Mouse (Mus musculus): ENCODE results near the gene Rrp9. TPM values are rescaled to one million over a fixed set of nuclear protein-coding genes. Genes with fewer than 3 reads are reported as not detected.
A peak's percentile ranks its signal among the peaks of the same experiment; 100 is the strongest.

Rrp9 gene
- 40.8 and 42.6 TPM in 2 replicates for polyA plus RNA-seq (2015; fragmentation: Nextera tagmentation; extraction: Ambion mirVana)

- peaks cover 40% of the 10 kb centered on the region for H3K4me1 ChIP-seq (ENCODE audit: control insufficient read depth, insufficient read depth, low read length)
- H3K27me3 ChIP-seq (ENCODE audit: control insufficient read depth, insufficient read depth, low read length), result no peaks in the 10 kb centered on the region
- peaks cover 4% of the 10 kb centered on the region; the same call in 1 of the 2 replicates for H3K36me3 ChIP-seq (ENCODE audit: control insufficient read depth, insufficient read depth, low read length)
- H3K9ac ChIP-seq (ENCODE audit: low read length), result peak within 1 kb of the TSS; percentile 62
- H3K4me3 ChIP-seq (replicated peaks; ENCODE audit: low read length), result peak within 1 kb of the TSS; percentile 77
- H3K4me2 ChIP-seq (ENCODE audit: low read depth, low read length), result peak within 1 kb of the TSS; percentile 56
- ATAC-seq (ENCODE audit: insufficient read depth, low FRiP score), result no peak
- peak within 1 kb of the TSS; percentile 82 for H3K27ac ChIP-seq (ENCODE audit: low read length)
- H3K9me3 ChIP-seq (replicated peaks; ENCODE audit: control insufficient read depth, low read length), result no peaks in the 10 kb centered on the region
- WGBS, result 87% methylated on average over 10 of the region's 10 CpGs
Observed at GRCm38 (mm10) chr9:106475663-106476001, at the start of gene Rrp9. Gene Rrp9, plus strand, starts transcription at chr9:106475963.

- Histone ChIP-seq H3K4me1 (ENCODE audit: control insufficient read depth, insufficient read depth, low read length) (peaks cover 15% of the 10 kb centered on the region), H3K4me3 (replicated peaks; ENCODE audit: low read length) (peak overlapping the region; percentile 94), H3K27me3 (ENCODE audit: control insufficient read depth, insufficient read depth, low read length) (no peaks in the 10 kb centered on the region), H3K36me3 (ENCODE audit: control insufficient read depth, insufficient read depth, low read length) (peaks cover 23% of the 10 kb centered on the region; the same call in 1 of the 2 replicates), H3K4me2 (ENCODE audit: low read depth, low read length) (peak overlapping the region; percentile 88), H3K27ac (ENCODE audit: low read length) (peak overlapping the region; percentile 98), H3K9ac (ENCODE audit: low read length) (peak overlapping the region; percentile 82), H3K9me3 (replicated peaks; ENCODE audit: control insufficient read depth, low read length) (no peaks in the 10 kb centered on the region)
- WGBS, result 11% methylated on average over 11 of the region's 11 CpGs
- peak; percentile 55 for ATAC-seq (ENCODE audit: insufficient read depth, low FRiP score)
Observed at GRCm38 (mm10) chr9:106428719-106429220, 47.0 kb upstream of the Rrp9 start.

GRCm38 (mm10) chr9:106429221-106430014, 46.3 kb upstream of the Rrp9 start, which contains the start of gene Rpl29:
Gene Rpl29, plus strand, starts transcription at chr9:106429454.
- Histone ChIP-seq H3K27me3 (ENCODE audit: control insufficient read depth, insufficient read depth, low read length) (no peaks in the 10 kb centered on the region), H3K4me2 (ENCODE audit: low read depth, low read length) (peak within 1 kb of the TSS; percentile 88), H3K27ac (ENCODE audit: low read length) (peak within 1 kb of the TSS; percentile 98), H3K9ac (ENCODE audit: low read length) (peak within 1 kb of the TSS; percentile 98), H3K9me3 (replicated peaks; ENCODE audit: control insufficient read depth, low read length) (no peaks in the 10 kb centered on the region), H3K36me3 (ENCODE audit: control insufficient read depth, insufficient read depth, low read length) (peaks cover 23% of the 10 kb centered on the region; the same call in 1 of the 2 replicates), H3K4me1 (ENCODE audit: control insufficient read depth, insufficient read depth, low read length) (peaks cover 15% of the 10 kb centered on the region), H3K4me3 (replicated peaks; ENCODE audit: low read length) (peak within 1 kb of the TSS; percentile 94)
- ATAC-seq (ENCODE audit: insufficient read depth, low FRiP score), result peak; percentile 92
- WGBS, result under 1% methylated on average over 55 of the region's 55 CpGs

GRCm38 (mm10) chr9:106430015-106430264, 45.8 kb upstream of the Rrp9 start:
- WGBS, result under 1% methylated on average over 4 of the region's 4 CpGs
- peak overlapping the region; percentile 94 for H3K4me3 ChIP-seq (replicated peaks; ENCODE audit: low read length)
- peak overlapping the region; percentile 98 for H3K9ac ChIP-seq (ENCODE audit: low read length)
- H3K27me3 ChIP-seq (ENCODE audit: control insufficient read depth, insufficient read depth, low read length), result no peaks in the 10 kb centered on the region
- H3K36me3 ChIP-seq (ENCODE audit: control insufficient read depth, insufficient read depth, low read length), result peaks cover 23% of the 10 kb centered on the region; the same call in 1 of the 2 replicates
- H3K4me1 ChIP-seq (ENCODE audit: control insufficient read depth, insufficient read depth, low read length), result peaks cover 15% of the 10 kb centered on the region
- H3K9me3 ChIP-seq (replicated peaks; ENCODE audit: control insufficient read depth, low read length), result no peaks in the 10 kb centered on the region
- H3K27ac ChIP-seq (ENCODE audit: low read length), result peak overlapping the region; percentile 92
- H3K4me2 ChIP-seq (ENCODE audit: low read depth, low read length), result peak overlapping the region; percentile 71
- ATAC-seq (ENCODE audit: insufficient read depth, low FRiP score), result no peak

- WGBS, result 72% methylated on average over 7 of the region's 7 CpGs
Observed at GRCm38 (mm10) chr9:106433389-106433788, 42.4 kb upstream of the Rrp9 start.

GRCm38 (mm10) chr9:106436566-106436965, 39.2 kb upstream of the Rrp9 start:
- no peaks in the 10 kb centered on the region for H3K9me3 ChIP-seq (replicated peaks; ENCODE audit: control insufficient read depth, low read length)
- H3K4me1 ChIP-seq (ENCODE audit: control insufficient read depth, insufficient read depth, low read length), result peaks cover 27% of the 10 kb centered on the region
- H3K4me2 ChIP-seq (ENCODE audit: low read depth, low read length), result peak overlapping the region; percentile 86; the same call in 1 of the 2 replicates
- ATAC-seq (ENCODE audit: insufficient read depth, low FRiP score), result no peak
- peak overlapping the region; percentile 50; the same call in 1 of the 2 replicates for H3K9ac ChIP-seq (ENCODE audit: low read length)
- H3K4me3 ChIP-seq (replicated peaks; ENCODE audit: low read length), result no peak overlapping the region
- H3K27ac ChIP-seq (ENCODE audit: low read length), result no peak overlapping the region
- peaks cover 14% of the 10 kb centered on the region; the same call in 1 of the 2 replicates for H3K36me3 ChIP-seq (ENCODE audit: control insufficient read depth, insufficient read depth, low read length)
- 81% methylated on average over 9 of the region's 9 CpGs for WGBS
- H3K27me3 ChIP-seq (ENCODE audit: control insufficient read depth, insufficient read depth, low read length), result no peaks in the 10 kb centered on the region

More at GRCm38 (mm10) chr9:106433389-106433788, 42.4 kb upstream of the Rrp9 start:
- Histone ChIP-seq H3K9me3 (replicated peaks; ENCODE audit: control insufficient read depth, low read length) (no peaks in the 10 kb centered on the region), H3K9ac (ENCODE audit: low read length) (no peak overlapping the region), H3K4me3 (replicated peaks; ENCODE audit: low read length) (no peak overlapping the region), H3K36me3 (ENCODE audit: control insufficient read depth, insufficient read depth, low read length) (peaks cover 23% of the 10 kb centered on the region; the same call in 1 of the 2 replicates), H3K27ac (ENCODE audit: low read length) (no peak overlapping the region), H3K27me3 (ENCODE audit: control insufficient read depth, insufficient read depth, low read length) (no peaks in the 10 kb centered on the region), H3K4me1 (ENCODE audit: control insufficient read depth, insufficient read depth, low read length) (peaks cover 32% of the 10 kb centered on the region), H3K4me2 (ENCODE audit: low read depth, low read length) (no peak overlapping the region)
- no peak for ATAC-seq (ENCODE audit: insufficient read depth, low FRiP score)

- no peak for ATAC-seq (ENCODE audit: insufficient read depth, low FRiP score)
- Histone ChIP-seq H3K4me3 (replicated peaks; ENCODE audit: low read length) (no peak overlapping the region), H3K4me1 (ENCODE audit: control insufficient read depth, insufficient read depth, low read length) (peaks cover 22% of the 10 kb centered on the region), H3K27ac (ENCODE audit: low read length) (no peak overlapping the region), H3K36me3 (ENCODE audit: control insufficient read depth, insufficient read depth, low read length) (no peaks in the 10 kb centered on the region), H3K9ac (ENCODE audit: low read length) (no peak overlapping the region), H3K9me3 (replicated peaks; ENCODE audit: control insufficient read depth, low read length) (no peaks in the 10 kb centered on the region), H3K27me3 (ENCODE audit: control insufficient read depth, insufficient read depth, low read length) (no peaks in the 10 kb centered on the region), H3K4me2 (ENCODE audit: low read depth, low read length) (no peak overlapping the region)
- 74% methylated on average over 5 of the region's 5 CpGs for WGBS
Observed at GRCm38 (mm10) chr9:106442680-106443079, 33.1 kb upstream of the Rrp9 start.

- Histone ChIP-seq H3K4me2 (ENCODE audit: low read depth, low read length) (no peak overlapping the region), H3K36me3 (ENCODE audit: control insufficient read depth, insufficient read depth, low read length) (no peaks in the 10 kb centered on the region), H3K9me3 (replicated peaks; ENCODE audit: control insufficient read depth, low read length) (no peaks in the 10 kb centered on the region), H3K4me3 (replicated peaks; ENCODE audit: low read length) (no peak overlapping the region), H3K9ac (ENCODE audit: low read length) (no peak overlapping the region), H3K27me3 (ENCODE audit: control insufficient read depth, insufficient read depth, low read length) (no peaks in the 10 kb centered on the region), H3K27ac (ENCODE audit: low read length) (no peak overlapping the region), H3K4me1 (ENCODE audit: control insufficient read depth, insufficient read depth, low read length) (peaks cover 27% of the 10 kb centered on the region)
- 74% methylated on average over 4 of the region's 4 CpGs for WGBS
- ATAC-seq (ENCODE audit: insufficient read depth, low FRiP score), result no peak
Observed at GRCm38 (mm10) chr9:106444836-106445235, 30.9 kb upstream of the Rrp9 start.

GRCm38 (mm10) chr9:106447348-106447747, 28.4 kb upstream of the Rrp9 start, which contains the start of the genes Abhd14b and Abhd14a:
Gene Abhd14b, plus strand, starts transcription at chr9:106447459.
Gene Abhd14a, minus strand, starts transcription at chr9:106447678.
- no peaks in the 10 kb centered on the region for H3K36me3 ChIP-seq (ENCODE audit: control insufficient read depth, insufficient read depth, low read length)
- no peaks in the 10 kb centered on the region for H3K9me3 ChIP-seq (replicated peaks; ENCODE audit: control insufficient read depth, low read length)
- H3K4me3 ChIP-seq (replicated peaks; ENCODE audit: low read length), result peak within 1 kb of the TSS; percentile 52
- ATAC-seq (ENCODE audit: insufficient read depth, low FRiP score), result peak; percentile 90
- H3K4me2 ChIP-seq (ENCODE audit: low read depth, low read length), result peak within 1 kb of the TSS; percentile 74
- peak within 1 kb of the TSS; percentile 77 for H3K9ac ChIP-seq (ENCODE audit: low read length)
- no peaks in the 10 kb centered on the region for H3K27me3 ChIP-seq (ENCODE audit: control insufficient read depth, insufficient read depth, low read length)
- 0% methylated on average over 24 of the region's 24 CpGs for WGBS
- peaks cover 44% of the 10 kb centered on the region for H3K4me1 ChIP-seq (ENCODE audit: control insufficient read depth, insufficient read depth, low read length)
- H3K27ac ChIP-seq (ENCODE audit: low read length), result peak within 1 kb of the TSS; percentile 26
